Comparison of ENCODE assay signal across 17 mouse cellular contexts in the genomic region with DNA sequence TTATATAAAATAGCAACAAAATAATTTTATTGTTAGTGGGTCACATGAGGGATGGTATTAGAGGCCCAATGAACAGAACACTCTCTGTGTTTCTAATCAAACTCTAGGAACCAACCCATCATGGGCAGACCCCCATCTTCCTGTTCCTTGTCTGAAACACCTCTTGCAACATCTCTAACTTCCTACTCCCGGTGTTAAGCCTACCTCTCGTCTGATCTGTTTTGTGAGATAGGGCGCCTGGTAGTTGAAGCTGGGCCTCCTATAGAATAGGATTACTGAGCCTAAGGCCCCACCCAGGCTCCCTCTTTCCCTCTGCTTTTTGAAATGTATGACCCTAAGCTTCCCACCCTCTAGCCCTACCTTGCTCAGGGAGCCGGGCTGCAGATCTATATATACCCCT. TPM values are rescaled to one million over a fixed set of nuclear protein-coding genes. Genes with fewer than 3 reads are reported as not detected.
A peak's percentile ranks its signal among the peaks of the same experiment; 100 is the strongest.
DNase-seq lines count a peak whose midpoint lies in the region; ATAC-seq and TF ChIP-seq lines count a peak whose summit lies in the region.
"Had no signal": no experiment of that assay in that cellular context is flagged by ENCODE, and none has a peak within 500 bp of the region (broad histone marks: within the 10 kb centered on the region; RNA-seq: fewer than 3 reads in every experiment).

No protein-coding gene starts in this region.

- TF ChIP-seq EP300 in CH12.LX (IDR thresholded peaks at IDR 0.05; ENCODE audit: low read length) = no peak

- TF ChIP-seq CTCF in CH12.LX (conservative IDR thresholded peaks at IDR 0.05 in 1 of 2, IDR thresholded peaks at IDR 0.05 in 1 of 2; ENCODE audit: low read depth in 2 of 2, low read length in 2 of 2) = no peak
- TF ChIP-seq CTCF in midbrain, postnatal 0 days (IDR thresholded peaks at IDR 0.05) = no peak

- no peaks in the 10 kb centered on the region for H3K36me3 ChIP-seq in forebrain, embryonic 11.5 days (ENCODE audit: control insufficient read depth, insufficient read depth, low read length)
- no peaks in the 10 kb centered on the region for H3K36me3 ChIP-seq in forebrain, embryonic 14.5 days (ENCODE audit: control insufficient read depth, insufficient read depth, low read length)
- peaks cover 31 to 42% of the 10 kb centered on the region in 2 experiments for H3K36me3 ChIP-seq in CH12.LX (replicated peaks in 1 of 2; ENCODE audit: control insufficient read depth in 1 of 2, insufficient read depth in 1 of 2, low read length in 1 of 2)
- H3K36me3 ChIP-seq in midbrain, postnatal 0 days (ENCODE audit: insufficient read depth, low read length) = no peaks in the 10 kb centered on the region
- no peaks in the 10 kb centered on the region for H3K36me3 ChIP-seq in hindbrain, embryonic 12.5 days
- H3K36me3 ChIP-seq: heart, embryonic 10.5 days; kidney, embryonic 15.5 days; limb, embryonic 12.5 days; midbrain, embryonic 15.5 days had no signal

- peak; percentile 17 for DNase-seq in forebrain, embryonic 11.5 days (ENCODE audit: low spot score)
- DNase-seq in forebrain, embryonic 14.5 days (ENCODE audit: low spot score) = no peak
- no peak for DNase-seq in CH12.LX (ENCODE audit: extremely low read depth)
- DNase-seq in midbrain, postnatal 0 days (ENCODE audit: low spot score) = no peak
- no peak for DNase-seq in embryo, embryonic 10.5 days (ENCODE audit: low spot score)
- DNase-seq: adrenal gland, adult 8-10 months; cerebellum, adult 11-12 months; gastrocnemius, postnatal 14 days had no signal

- H3K27ac ChIP-seq in forebrain, embryonic 11.5 days (ENCODE audit: low read depth, low read length) = no peak overlapping the region
- no peak overlapping the region for H3K27ac ChIP-seq in forebrain, embryonic 14.5 days (ENCODE audit: low read depth, low read length)
- H3K27ac ChIP-seq in CH12.LX (ENCODE audit: insufficient read depth, low read depth) = peak overlapping the region; percentile 67
- no peak overlapping the region for H3K27ac ChIP-seq in midbrain, postnatal 0 days (ENCODE audit: low read depth, low read length)
- H3K27ac ChIP-seq in hindbrain, embryonic 12.5 days = no peak overlapping the region
- H3K27ac ChIP-seq: forebrain, embryonic 13.5 days; heart, embryonic 10.5 days; kidney, embryonic 15.5 days; limb, embryonic 12.5 days; midbrain, embryonic 15.5 days; stomach, postnatal 0 days had no signal

- H3K27me3 ChIP-seq in forebrain, embryonic 11.5 days (ENCODE audit: control insufficient read depth, insufficient read depth, low read length) = no peaks in the 10 kb centered on the region
- no peaks in the 10 kb centered on the region for H3K27me3 ChIP-seq in forebrain, embryonic 14.5 days (replicated peaks; ENCODE audit: control insufficient read depth, insufficient read depth, low read length)
- H3K27me3 ChIP-seq in CH12.LX (replicated peaks) = no peaks in the 10 kb centered on the region
- no peaks in the 10 kb centered on the region for H3K27me3 ChIP-seq in midbrain, postnatal 0 days (ENCODE audit: insufficient read depth, low read length)
- no peaks in the 10 kb centered on the region for H3K27me3 ChIP-seq in hindbrain, embryonic 12.5 days
- H3K27me3 ChIP-seq: forebrain, embryonic 13.5 days; kidney, embryonic 15.5 days; midbrain, embryonic 15.5 days had no signal

- H3K4me2 ChIP-seq in forebrain, embryonic 11.5 days (ENCODE audit: low read depth, low read length, severe bottlenecking) = no peak overlapping the region
- no peak overlapping the region for H3K4me2 ChIP-seq in forebrain, embryonic 14.5 days (ENCODE audit: low read length)
- H3K4me2 ChIP-seq in CH12.LX (ENCODE audit: insufficient read depth, low read depth, poor library complexity, severe bottlenecking) = peak overlapping the region; percentile 9
- H3K4me2 ChIP-seq in midbrain, postnatal 0 days (ENCODE audit: low read depth, low read length, poor library complexity, severe bottlenecking) = no peak overlapping the region
- no peak overlapping the region for H3K4me2 ChIP-seq in hindbrain, embryonic 12.5 days (replicated peaks)
- H3K4me2 ChIP-seq: forebrain, embryonic 13.5 days; kidney, embryonic 15.5 days; limb, embryonic 12.5 days; midbrain, embryonic 15.5 days had no signal

- H3K4me1 ChIP-seq in forebrain, embryonic 11.5 days (replicated peaks; ENCODE audit: control insufficient read depth, insufficient read depth, low read length) = no peaks in the 10 kb centered on the region
- no peaks in the 10 kb centered on the region for H3K4me1 ChIP-seq in forebrain, embryonic 14.5 days (ENCODE audit: control insufficient read depth, insufficient read depth, low read length)
- peaks cover 58 to 86% of the 10 kb centered on the region in 2 experiments for H3K4me1 ChIP-seq in CH12.LX (ENCODE audit: control insufficient read depth in 1 of 2, insufficient read depth in 2 of 2)
- no peaks in the 10 kb centered on the region for H3K4me1 ChIP-seq in midbrain, postnatal 0 days (ENCODE audit: insufficient read depth, low read length)
- 0 out of 2 replicates have a peak, but pooled peaks cover 3% of the 10 kb centered on the region for H3K4me1 ChIP-seq in hindbrain, embryonic 12.5 days
- H3K4me1 ChIP-seq: forebrain, embryonic 13.5 days; limb, embryonic 12.5 days; midbrain, embryonic 15.5 days had no signal

- H3K9me3 ChIP-seq in forebrain, embryonic 11.5 days (ENCODE audit: control insufficient read depth, low read length) = no peaks in the 10 kb centered on the region
- no peaks in the 10 kb centered on the region for H3K9me3 ChIP-seq in forebrain, embryonic 14.5 days (replicated peaks; ENCODE audit: control insufficient read depth, low read length)
- H3K9me3 ChIP-seq in CH12.LX (replicated peaks; ENCODE audit: low read length) = no peaks in the 10 kb centered on the region
- no peaks in the 10 kb centered on the region for H3K9me3 ChIP-seq in midbrain, postnatal 0 days (ENCODE audit: low read length)
- H3K9me3 ChIP-seq in hindbrain, embryonic 12.5 days (replicated peaks) = no peaks in the 10 kb centered on the region
- H3K9me3 ChIP-seq: forebrain, embryonic 13.5 days; heart, embryonic 10.5 days; kidney, embryonic 15.5 days; limb, embryonic 12.5 days; midbrain, embryonic 15.5 days had no signal

- ATAC-seq in forebrain, embryonic 11.5 days (replicated peaks; ENCODE audit: low FRiP score) = no peak
- ATAC-seq in forebrain, embryonic 14.5 days = no peak
- peak; percentile 6 to 70; a peak in 3 of 4 replicates for ATAC-seq in hematopoietic stem cell, adult 5-6 weeks (replicated peaks in 1 of 2; ENCODE audit: insufficient read depth in 1 of 2, low FRiP score in 2 of 2, low TSS enrichment in 1 of 2, low read depth in 1 of 2, poor library complexity in 2 of 2, severe bottlenecking in 2 of 2)
- peak; percentile 59 for ATAC-seq in megakaryocyte progenitor cell, adult 5-6 weeks (replicated peaks; ENCODE audit: poor library complexity)
- no peak for ATAC-seq in midbrain, postnatal 0 days (ENCODE audit: low FRiP score)
- no peak for ATAC-seq in hindbrain, embryonic 12.5 days (ENCODE audit: low FRiP score)
- ATAC-seq: forebrain, embryonic 13.5 days; midbrain, embryonic 15.5 days had no signal

- no peak overlapping the region for H3K4me3 ChIP-seq in forebrain, embryonic 11.5 days (ENCODE audit: low read depth, low read length)
- H3K4me3 ChIP-seq in forebrain, embryonic 14.5 days (ENCODE audit: low read depth, low read length) = no peak overlapping the region
- H3K4me3 ChIP-seq in CH12.LX (replicated peaks in 1 of 3; ENCODE audit: low read depth in 2 of 3, low read length in 2 of 3, poor library complexity in 1 of 3) = no peak overlapping the region
- no peak overlapping the region for H3K4me3 ChIP-seq in midbrain, postnatal 0 days (ENCODE audit: low read depth, low read length)
- H3K4me3 ChIP-seq in hindbrain, embryonic 12.5 days = no peak overlapping the region
- H3K4me3 ChIP-seq: forebrain, embryonic 13.5 days; heart, embryonic 10.5 days; kidney, embryonic 15.5 days; limb, embryonic 12.5 days; midbrain, embryonic 15.5 days had no signal

- in situ Hi-C loops in CH12.LX (cut with MboI; ENCODE audit: low pct_ligation_motif_present, low pct_unique_long_range_greater_than_20kb, low sequenced_read_pairs) = no loop called here

- no peak overlapping the region for H3K9ac ChIP-seq in forebrain, embryonic 11.5 days (ENCODE audit: low read length)
- H3K9ac ChIP-seq in forebrain, embryonic 14.5 days (ENCODE audit: low read length) = no peak overlapping the region
- peak overlapping the region; percentile 42 for H3K9ac ChIP-seq in CH12.LX (ENCODE audit: insufficient read depth, low read depth)
- H3K9ac ChIP-seq in midbrain, postnatal 0 days (replicated peaks; ENCODE audit: low read length, poor library complexity, severe bottlenecking) = no peak overlapping the region
- no peak overlapping the region for H3K9ac ChIP-seq in hindbrain, embryonic 12.5 days
- H3K9ac ChIP-seq: forebrain, embryonic 13.5 days; kidney, embryonic 15.5 days; limb, embryonic 12.5 days; midbrain, embryonic 15.5 days had no signal

- peaks cover 90% of the 10 kb centered on the region for H3K79me2 ChIP-seq in CH12.LX (replicated peaks; ENCODE audit: control insufficient read depth, extremely low read depth, insufficient read depth, poor library complexity, severe bottlenecking)

- 78% methylated on average over 4 of the region's 4 CpGs for WGBS in forebrain, embryonic 11.5 days
- WGBS in forebrain, embryonic 14.5 days = 78% methylated on average over 4 of the region's 4 CpGs
- 62% methylated on average over 4 of the region's 4 CpGs for WGBS in midbrain, postnatal 0 days
- 78% methylated on average over 4 of the region's 4 CpGs for WGBS in hindbrain, embryonic 12.5 days

- dilution Hi-C loops in CH12.LX (cut with MboI; ENCODE audit: extremely low pct_ligation_motif_present, extremely low pct_unique_long_range_greater_than_20kb, low sequenced_read_pairs) = no loop called here

- no peak for TF ChIP-seq POLR2A in CH12.LX (IDR thresholded peaks at IDR 0.05; ENCODE audit: low read depth, low read length)

- no peak for TF ChIP-seq RAD21 in CH12.LX (IDR thresholded peaks at IDR 0.05; ENCODE audit: low read depth, low read length)

RNA-seq across cellular contexts. Expression of gene Coro2a, which starts 11.2 kb away (rescaled TPM):
- polyA plus RNA-seq in forebrain, embryonic 11.5 days (2014; fragmentation: Nextera tagmentation; extraction: Ambion mirVana) = 2.5 and 2.8 TPM in 2 replicates
- polyA plus RNA-seq in forebrain, embryonic 14.5 days (2014; fragmentation: Nextera tagmentation; extraction: Ambion mirVana) = 2.2 and 2.9 TPM in 2 replicates
- 71.4 and 129 TPM in 2 replicates for total RNA-seq in CH12.LX (2012; rRNA removed)
- total RNA-seq in CH12.LX (2014; rRNA removed) = 23.3 and 24.6 TPM in 2 replicates
- polyA plus RNA-seq in CH12.LX (2012; ENCODE audit: insufficient read length, low read depth) = 152 and 223 TPM in 2 replicates
- total RNA-seq in hematopoietic stem cell, adult 5-6 weeks (2017) = 57.8 and 70.1 TPM in 2 replicates
- total RNA-seq in megakaryocyte progenitor cell, adult 5-6 weeks (2015) = 42.3 and 51.4 TPM in 2 replicates
- 24.4 and 25.7 TPM in 2 replicates for total RNA-seq in megakaryocyte progenitor cell, adult 5-6 weeks (2017)
- total RNA-seq in midbrain, postnatal 0 days (2014; rRNA removed) = 24.4 and 33.2 TPM in 2 replicates
- polyA plus RNA-seq in midbrain, postnatal 0 days (2015; fragmentation: Nextera tagmentation; extraction: Ambion mirVana) = 7.0 and 7.8 TPM in 2 replicates
- 7.0 and 7.4 TPM in 2 replicates for polyA plus RNA-seq in hindbrain, embryonic 12.5 days (2016; fragmentation: Nextera tagmentation; extraction: Ambion mirVana)

RNA-seq across cellular contexts. Expression of gene Trim14, which starts 54.9 kb away (rescaled TPM):
- 0.98 and 2.0 TPM in 2 replicates for polyA plus RNA-seq in forebrain, embryonic 11.5 days (2014; fragmentation: Nextera tagmentation; extraction: Ambion mirVana)
- polyA plus RNA-seq in forebrain, embryonic 14.5 days (2014; fragmentation: Nextera tagmentation; extraction: Ambion mirVana) = 1.0 and 1.6 TPM in 2 replicates
- total RNA-seq in CH12.LX (2012; rRNA removed) = 24.4 and 26.5 TPM in 2 replicates
- total RNA-seq in CH12.LX (2014; rRNA removed) = 11.6 and 13.8 TPM in 2 replicates
- polyA plus RNA-seq in CH12.LX (2012; ENCODE audit: insufficient read length, low read depth) = 26.0 and 35.4 TPM in 2 replicates
- total RNA-seq in hematopoietic stem cell, adult 5-6 weeks (2017) = 17.7 and 43.5 TPM in 2 replicates
- 11.5 and 11.7 TPM in 2 replicates for total RNA-seq in megakaryocyte progenitor cell, adult 5-6 weeks (2015)
- total RNA-seq in megakaryocyte progenitor cell, adult 5-6 weeks (2017) = 16.5 and 25.2 TPM in 2 replicates
- total RNA-seq in midbrain, postnatal 0 days (2014; rRNA removed) = 0.47 and 1.8 TPM in 2 replicates
- 0.75 and 1.4 TPM in 2 replicates for polyA plus RNA-seq in midbrain, postnatal 0 days (2015; fragmentation: Nextera tagmentation; extraction: Ambion mirVana)
- polyA plus RNA-seq in hindbrain, embryonic 12.5 days (2016; fragmentation: Nextera tagmentation; extraction: Ambion mirVana) = 0.95 and 1.7 TPM in 2 replicates

RNA-seq across cellular contexts. Expression of gene Tbc1d2, which starts 59.2 kb away (rescaled TPM):
- polyA plus RNA-seq in forebrain, embryonic 11.5 days (2014; fragmentation: Nextera tagmentation; extraction: Ambion mirVana) = 0.57 and 0.84 TPM in 2 replicates
- polyA plus RNA-seq in forebrain, embryonic 14.5 days (2014; fragmentation: Nextera tagmentation; extraction: Ambion mirVana) = 0.47 and 0.62 TPM in 2 replicates
- total RNA-seq in CH12.LX (2012; rRNA removed) (0.59 and 1.1 TPM in 2 replicates), CH12.LX (2014; rRNA removed) (0.12 TPM in 2 replicates)
- polyA plus RNA-seq in CH12.LX (2012; ENCODE audit: insufficient read length, low read depth) = 0.27 and 0.29 TPM in 2 replicates
- total RNA-seq in hematopoietic stem cell, adult 5-6 weeks (2017) = 1.8 and 4.7 TPM in 2 replicates
- total RNA-seq in megakaryocyte progenitor cell, adult 5-6 weeks (2015) = 5.8 and 6.1 TPM in 2 replicates
- 6.3 and 8.2 TPM in 2 replicates for total RNA-seq in megakaryocyte progenitor cell, adult 5-6 weeks (2017)
- total RNA-seq in midbrain, postnatal 0 days (2014; rRNA removed) = 0.85 and 1.9 TPM in 2 replicates
- polyA plus RNA-seq in midbrain, postnatal 0 days (2015; fragmentation: Nextera tagmentation; extraction: Ambion mirVana) = 0.52 and 0.55 TPM in 2 replicates
- 1.4 and 1.5 TPM in 2 replicates for polyA plus RNA-seq in hindbrain, embryonic 12.5 days (2016; fragmentation: Nextera tagmentation; extraction: Ambion mirVana)

Comparison
In these comparisons a context has a peak if more than half of its experiments do, and no peak if none do; other contexts are left out.
1. ATAC-seq: peak in hematopoietic stem cell, adult 5-6 weeks (2 of 2) and megakaryocyte progenitor cell, adult 5-6 weeks (single experiment); none in forebrain, embryonic 11.5 days (single experiment), forebrain, embryonic 14.5 days (single experiment), midbrain, postnatal 0 days (single experiment) and hindbrain, embryonic 12.5 days (single experiment).
2. RNA of gene Coro2a, which starts 11.2 kb away (polyA plus RNA-seq): 152 to 223 TPM in CH12.LX; 7.0 to 7.8 TPM in midbrain, postnatal 0 days, 7.0 to 7.4 TPM in hindbrain, embryonic 12.5 days, 2.5 to 2.8 TPM in forebrain, embryonic 11.5 days and 2.2 to 2.9 TPM in forebrain, embryonic 14.5 days; every median in the first group is over 10 times any median in the second.